Mouse (Mus musculus): ENCODE measurements around the gene Gng7.

- TF ChIP-seq CTCF (IDR thresholded peaks at IDR 0.05; ENCODE audit: low read depth) = peak; percentile 100
- TF ChIP-seq EP300 (IDR thresholded peaks at IDR 0.05; ENCODE audit: low read depth) = no peak
These were observed 19.6 kb downstream of the Gng7 start for GRCm38 (mm10) chr10:80995091-80995632.
